ENCODE assay signal across 8 mouse cellular contexts in genomic region chr5:120440733-120441132, GRCm38 (mm10). TPM values are rescaled to one million over a fixed set of nuclear protein-coding genes. Genes with fewer than 3 reads are reported as not detected.
A peak's percentile ranks its signal among the peaks of the same experiment; 100 is the strongest.
DNase-seq lines count a peak whose midpoint lies in the region; ATAC-seq and TF ChIP-seq lines count a peak whose summit lies in the region.

No protein-coding gene starts in this region.

- no peak overlapping the region for H3K4me3 ChIP-seq in ES-E14 (ENCODE audit: insufficient read depth in 1 of 2, low read depth in 1 of 2, low read length in 2 of 2, poor library complexity in 1 of 2, severe bottlenecking in 1 of 2)
- no peak overlapping the region for H3K4me3 ChIP-seq in forebrain, postnatal 0 days (ENCODE audit: low read depth, low read length)
- H3K4me3 ChIP-seq in lung, embryonic 14.5 days (ENCODE audit: low read depth, low read length): peak overlapping the region; percentile 24; the same call in 1 of the 2 replicates

- peak; percentile 91 for TF ChIP-seq CTCF in forebrain, postnatal 0 days (IDR thresholded peaks at IDR 0.05; ENCODE audit: low read depth)
- TF ChIP-seq CTCF in lung, embryonic 14.5 days (IDR thresholded peaks at IDR 0.05; ENCODE audit: low read depth): peak; percentile 87

- H3K36me3 ChIP-seq in ES-E14 (ENCODE audit: control insufficient read depth, insufficient read depth, low read length, poor library complexity, severe bottlenecking): no peaks in the 10 kb centered on the region
- H3K36me3 ChIP-seq in forebrain, postnatal 0 days (ENCODE audit: insufficient read depth): no peaks in the 10 kb centered on the region
- H3K36me3 ChIP-seq in lung, embryonic 14.5 days (ENCODE audit: insufficient read depth): no peaks in the 10 kb centered on the region

- intact Hi-C loops in heart, postnatal 36 days (cut with DNase I): loop anchor here (1.0 to 10.0 kb wide), 3 partner anchors 186 to 294 kb away; no protein-coding TSS in a partner anchor

- no peak overlapping the region for H3K9ac ChIP-seq in ES-E14 (ENCODE audit: insufficient read depth, low read depth, low read length, poor library complexity, severe bottlenecking)
- H3K9ac ChIP-seq in forebrain, postnatal 0 days: no peak overlapping the region
- H3K9ac ChIP-seq in lung, embryonic 14.5 days: no peak overlapping the region

- in situ Hi-C loops in ES-E14 (cut with MboI; ENCODE audit: low sequenced_read_pairs in 2 of 2, unreplicated experiment in 2 of 2): no loop called here

- no peaks in the 10 kb centered on the region for H3K4me1 ChIP-seq in ES-E14 (ENCODE audit: control insufficient read depth in 2 of 2, insufficient read depth in 2 of 2, low read length in 2 of 2, poor library complexity in 1 of 2)
- no peaks in the 10 kb centered on the region; the same call in 1 of the 2 replicates for H3K4me1 ChIP-seq in forebrain, postnatal 0 days (ENCODE audit: insufficient read depth)
- H3K4me1 ChIP-seq in lung, embryonic 14.5 days (ENCODE audit: insufficient read depth): no peaks in the 10 kb centered on the region

- no peak overlapping the region for H3K27ac ChIP-seq in ES-E14 (ENCODE audit: insufficient read depth, low read depth, low read length, poor library complexity, severe bottlenecking)
- H3K27ac ChIP-seq in forebrain, postnatal 0 days (ENCODE audit: low read depth, low read length): no peak overlapping the region
- H3K27ac ChIP-seq in lung, embryonic 14.5 days (ENCODE audit: low read depth): no peak overlapping the region

- peak overlapping the region; percentile 37 for H3K4me2 ChIP-seq in forebrain, postnatal 0 days (ENCODE audit: low read depth)
- peak overlapping the region; percentile 47 for H3K4me2 ChIP-seq in lung, embryonic 14.5 days

- no peaks in the 10 kb centered on the region for H3K9me3 ChIP-seq in ES-E14 (ENCODE audit: control insufficient read depth, insufficient read depth, low read depth, low read length)
- H3K9me3 ChIP-seq in forebrain, postnatal 0 days (ENCODE audit: low read length): no peaks in the 10 kb centered on the region
- H3K9me3 ChIP-seq in lung, embryonic 14.5 days (ENCODE audit: low read depth, low read length): no peaks in the 10 kb centered on the region

- 7% methylated on average over 14 of the region's 14 CpGs for WGBS in forebrain, postnatal 0 days
- 4% methylated on average over 14 of the region's 14 CpGs for WGBS in lung, embryonic 14.5 days

- H3K27me3 ChIP-seq in forebrain, postnatal 0 days (ENCODE audit: insufficient read depth, low read length): peaks cover 37% of the 10 kb centered on the region
- peaks cover 61% of the 10 kb centered on the region for H3K27me3 ChIP-seq in lung, embryonic 14.5 days (ENCODE audit: insufficient read depth, low read length)

- DNase-seq in ES-E14 (ENCODE audit: low read depth, low spot score): peak; percentile 96
- peak; percentile 94 to 96 for DNase-seq in cerebellum, adult 18-20 months
- DNase-seq in forebrain, postnatal 0 days: peak; percentile 90
- peak; percentile 82 to 93 for DNase-seq in heart, postnatal 36 days
- DNase-seq in layer of hippocampus, adult 8-10 months (ENCODE audit: low spot score in 2 of 2): peak; percentile 61 to 84
- DNase-seq in lung, embryonic 14.5 days: peak; percentile 93
- DNase-seq in ovary, postnatal 10 days (ENCODE audit: low spot score): peak; percentile 77
- peak; percentile 80 for DNase-seq in thymus, postnatal 0 days (ENCODE audit: low spot score)

- peak; percentile 74 for ATAC-seq in forebrain, postnatal 0 days
- ATAC-seq in lung, embryonic 14.5 days (ENCODE audit: insufficient read depth): peak; percentile 57

TF ChIP-seq in ES-E14, 5 proteins besides CTCF, POLR2A, EP300 and RAD21:
- TF ChIP-seq ZC3H11A (IDR thresholded peaks at IDR 0.05; ENCODE audit: borderline replicate concordance, low read depth, low read length): peak; percentile 36; the same call in 1 of the 2 replicates
- TF ChIP-seq HCFC1 (IDR thresholded peaks at IDR 0.05; ENCODE audit: borderline replicate concordance, insufficient read depth, low read length): no peak
TF ChIP-seq in ES-E14: peak in this region for 1.

RNA-seq across cellular contexts. Expression of gene Lhx5, which starts 9.2 kb away (rescaled TPM):
- 0.13 and 0.16 TPM in 2 replicates for total RNA-seq in ES-E14 (2012; rRNA removed)
- total RNA-seq in forebrain, postnatal 0 days (2014; rRNA removed): 4.6 and 5.4 TPM in 2 replicates
- polyA plus RNA-seq in forebrain, postnatal 0 days (2015; fragmentation: Nextera tagmentation; extraction: Ambion mirVana): 1.4 and 3.7 TPM in 2 replicates
- not detected for total RNA-seq in heart, postnatal 36 days (2021)
- under 1 TPM in 2 of 4 experiments, not detected in 2; 0.10 to 0.11 TPM for total RNA-seq in layer of hippocampus, adult 8-10 months (2022)
- polyA plus RNA-seq in lung, embryonic 14.5 days (2014; fragmentation: Nextera tagmentation; extraction: Ambion mirVana): not detected in 2 replicates
- polyA plus RNA-seq in thymus, postnatal 0 days (2015; fragmentation: Nextera tagmentation; extraction: Ambion mirVana): 0.05 TPM in 1 of 2 replicates, not detected in the other

RNA-seq across cellular contexts. Expression of gene Sdsl, which starts 31.9 kb away (rescaled TPM):
- 0.67 TPM in 1 of 2 replicates, not detected in the other for total RNA-seq in ES-E14 (2012; rRNA removed)
- 1.3 and 3.0 TPM in 2 replicates for total RNA-seq in forebrain, postnatal 0 days (2014; rRNA removed)
- polyA plus RNA-seq in forebrain, postnatal 0 days (2015; fragmentation: Nextera tagmentation; extraction: Ambion mirVana): 2.3 and 3.1 TPM in 2 replicates
- total RNA-seq in heart, postnatal 36 days (2021): 1 to 10 TPM; 8.3 to 9.1 TPM
- 10 to 100 TPM in 3 of 4 experiments, 1 to 10 TPM in 1; 7.5 to 11.6 (median 10.6) TPM for total RNA-seq in layer of hippocampus, adult 8-10 months (2022)
- 3.3 and 4.7 TPM in 2 replicates for polyA plus RNA-seq in lung, embryonic 14.5 days (2014; fragmentation: Nextera tagmentation; extraction: Ambion mirVana)
- 1.2 and 1.3 TPM in 2 replicates for polyA plus RNA-seq in thymus, postnatal 0 days (2015; fragmentation: Nextera tagmentation; extraction: Ambion mirVana)

RNA-seq across cellular contexts. Expression of gene Sds, which starts 35.6 kb away (rescaled TPM):
- total RNA-seq in ES-E14 (2012; rRNA removed): 0.22 TPM in 1 of 2 replicates, not detected in the other
- not detected in 2 replicates for total RNA-seq in forebrain, postnatal 0 days (2014; rRNA removed)
- not detected in 2 replicates for polyA plus RNA-seq in forebrain, postnatal 0 days (2015; fragmentation: Nextera tagmentation; extraction: Ambion mirVana)
- 1 to 10 TPM; 1.2 to 2.2 TPM for total RNA-seq in heart, postnatal 36 days (2021)
- total RNA-seq in layer of hippocampus, adult 8-10 months (2022): under 1 TPM in 2 of 4 experiments, not detected in 2; 0.82 to 0.91 TPM
- polyA plus RNA-seq in lung, embryonic 14.5 days (2014; fragmentation: Nextera tagmentation; extraction: Ambion mirVana): not detected in 2 replicates
- 0.14 and 0.24 TPM in 2 replicates for polyA plus RNA-seq in thymus, postnatal 0 days (2015; fragmentation: Nextera tagmentation; extraction: Ambion mirVana)
